Mouse (Mus musculus) ES-Bruce4 (cell line): ENCODE results near the gene Acsl3.

ENCODE experiments used
- CTCF ChIP-seq: IDR thresholded peaks from one replicate; pipeline ENCODE4 v1.8.1; 2011; ENCODE audit warnings: low read depth, low read length
- EP300 ChIP-seq: IDR thresholded peaks from 2 replicates; pipeline ENCODE4 v1.6.1; 2011; ENCODE audit warnings: low read depth, low read length; ENCODE audit not compliant: insufficient read depth
- POLR2A ChIP-seq: IDR thresholded peaks from one replicate; pipeline ENCODE4 v1.8.1; 2011; ENCODE audit warnings: low read length; ENCODE audit not compliant: insufficient read depth

DNA sequence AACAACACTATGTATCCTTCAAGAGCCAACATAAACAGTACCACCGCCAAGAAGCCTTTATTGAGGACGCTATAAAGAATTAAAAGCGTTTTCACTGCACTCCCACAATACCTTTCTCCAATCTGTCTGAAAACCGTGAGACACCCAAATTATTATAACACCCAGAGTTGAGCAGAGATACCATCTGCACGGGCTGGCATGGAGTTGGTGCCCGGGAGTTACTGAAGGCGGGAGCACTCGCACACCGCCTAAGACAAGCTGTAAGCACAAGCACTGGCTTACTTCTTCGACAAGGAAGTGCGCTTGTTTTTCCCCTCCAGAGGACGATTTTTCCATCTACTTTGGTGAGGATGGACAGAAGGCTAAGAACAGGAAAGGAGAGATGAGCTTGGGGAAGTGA, 84.6 kb downstream of the Acsl3 start:
- no peak for TF ChIP-seq CTCF
- no peak for TF ChIP-seq POLR2A
- no peak for TF ChIP-seq EP300
